Mouse (Mus musculus) cerebral cortex, adult 2 months (tissue): ENCODE measurements around the gene Zfp961.

ENCODE experiments used
- WGBS: fragments of 180-500 bp; shearing (Covaris S2); methylation state at CpG from one replicate; pipeline ENCODE4 v1.1.7; 2018; 5-methylcytosine and 5-hydroxymethylcytosine counted together

Zfp961 gene

GRCm38 (mm10) chr8:71950482-71951221 lies at the start of gene Zfp961:
Gene Zfp961 (plus strand): TSS chr8:71951038.
- WGBS, result 4% methylated on average over 34 of the region's 34 CpGs

DNA sequence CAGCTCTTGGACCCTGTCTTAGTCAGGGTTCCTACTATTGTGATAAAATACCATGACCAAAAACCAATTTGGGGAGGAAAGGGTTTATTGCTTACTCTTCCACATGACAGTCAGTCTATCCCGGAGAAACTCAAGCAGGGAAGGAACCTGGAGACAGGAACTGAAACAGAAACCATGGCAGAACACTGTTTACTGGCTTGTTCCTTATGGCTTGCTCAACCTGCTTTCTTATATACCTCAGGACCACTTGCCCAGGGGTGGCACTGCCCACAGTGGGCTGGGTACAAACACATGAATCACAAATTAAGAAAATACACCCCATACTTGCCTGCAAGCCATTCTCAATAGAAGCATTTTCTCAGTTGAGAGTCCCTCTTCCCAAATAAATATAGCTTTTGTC lies 47.8 kb upstream of the Zfp961 start:
- 58% methylated on average over 1 of the region's 1 CpGs for WGBS

DNA sequence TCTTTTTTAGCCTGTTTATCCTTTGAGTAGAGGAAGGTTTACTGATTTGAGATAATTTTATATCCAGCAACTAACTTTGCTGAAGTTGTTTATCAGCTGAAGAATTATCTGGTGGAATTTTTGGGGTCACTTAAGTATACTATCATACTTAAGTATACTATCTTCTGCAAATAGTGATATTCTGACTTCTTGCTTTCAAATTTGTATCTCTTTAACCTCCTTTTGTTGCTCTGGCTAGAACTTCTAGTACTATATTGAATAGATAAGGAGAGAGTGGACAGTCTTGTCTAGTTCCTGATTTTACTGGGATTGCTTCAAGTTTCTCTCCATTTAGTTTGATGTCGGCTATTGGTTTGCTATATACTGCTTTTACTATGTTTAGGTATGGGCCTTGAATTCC lies 44.0 kb upstream of the Zfp961 start:
- 93% methylated on average over 1 of the region's 1 CpGs for WGBS

DNA sequence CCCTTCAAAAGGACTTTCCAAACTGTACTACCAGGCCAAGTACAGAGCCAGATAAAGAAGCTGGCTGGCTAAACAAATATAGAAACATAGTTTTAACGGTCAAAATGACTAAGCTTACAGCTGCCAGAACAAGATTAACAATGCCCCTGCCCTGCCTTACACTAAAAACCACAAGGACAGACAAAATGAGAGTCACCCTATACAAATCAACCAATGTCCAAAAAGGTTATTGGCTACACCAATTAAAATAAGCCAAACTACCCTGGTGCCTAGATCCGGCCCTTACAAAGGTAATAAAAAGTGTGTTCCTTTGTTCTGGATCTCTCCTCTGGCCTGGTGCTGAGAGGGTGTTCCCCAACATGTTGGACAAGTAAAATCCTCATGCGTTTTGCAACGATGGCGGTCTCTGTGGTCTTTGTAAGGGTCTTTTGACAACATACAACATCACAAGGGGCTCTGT lies 43.0 kb upstream of the Zfp961 start:
- WGBS, result 87% methylated on average over 5 of the region's 5 CpGs

- WGBS, result 4% methylated on average over 47 of the region's 47 CpGs
These were observed 42.3 kb upstream of the Zfp961 start, which contains the start of the genes Zfp882 and Zfp617 for GRCm38 (mm10) chr8:71908309-71909261. Gene Zfp882 (plus strand): TSS chr8:71908608. Gene Zfp617 (plus strand): TSS chr8:71908635.

DNA sequence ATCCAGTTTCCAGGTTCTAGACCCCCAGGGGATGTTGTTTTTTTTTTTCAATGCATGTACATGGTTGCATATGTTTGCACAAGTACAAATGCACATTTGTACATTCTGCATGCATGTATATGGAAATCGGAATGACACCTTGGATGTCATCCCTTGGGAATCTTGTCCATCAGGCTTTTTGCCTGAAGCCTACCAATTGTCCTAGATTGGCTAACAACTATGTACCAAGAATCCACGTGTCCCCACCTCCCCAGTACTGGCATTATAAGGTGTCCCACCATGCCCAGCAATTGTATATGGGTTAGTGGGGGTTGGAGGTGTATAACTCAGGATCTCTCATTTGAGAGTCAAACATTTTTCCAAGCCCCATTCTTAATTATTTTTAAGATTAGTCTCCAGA lies 38.6 kb upstream of the Zfp961 start:
- WGBS, result 87% methylated on average over 2 of the region's 2 CpGs

DNA sequence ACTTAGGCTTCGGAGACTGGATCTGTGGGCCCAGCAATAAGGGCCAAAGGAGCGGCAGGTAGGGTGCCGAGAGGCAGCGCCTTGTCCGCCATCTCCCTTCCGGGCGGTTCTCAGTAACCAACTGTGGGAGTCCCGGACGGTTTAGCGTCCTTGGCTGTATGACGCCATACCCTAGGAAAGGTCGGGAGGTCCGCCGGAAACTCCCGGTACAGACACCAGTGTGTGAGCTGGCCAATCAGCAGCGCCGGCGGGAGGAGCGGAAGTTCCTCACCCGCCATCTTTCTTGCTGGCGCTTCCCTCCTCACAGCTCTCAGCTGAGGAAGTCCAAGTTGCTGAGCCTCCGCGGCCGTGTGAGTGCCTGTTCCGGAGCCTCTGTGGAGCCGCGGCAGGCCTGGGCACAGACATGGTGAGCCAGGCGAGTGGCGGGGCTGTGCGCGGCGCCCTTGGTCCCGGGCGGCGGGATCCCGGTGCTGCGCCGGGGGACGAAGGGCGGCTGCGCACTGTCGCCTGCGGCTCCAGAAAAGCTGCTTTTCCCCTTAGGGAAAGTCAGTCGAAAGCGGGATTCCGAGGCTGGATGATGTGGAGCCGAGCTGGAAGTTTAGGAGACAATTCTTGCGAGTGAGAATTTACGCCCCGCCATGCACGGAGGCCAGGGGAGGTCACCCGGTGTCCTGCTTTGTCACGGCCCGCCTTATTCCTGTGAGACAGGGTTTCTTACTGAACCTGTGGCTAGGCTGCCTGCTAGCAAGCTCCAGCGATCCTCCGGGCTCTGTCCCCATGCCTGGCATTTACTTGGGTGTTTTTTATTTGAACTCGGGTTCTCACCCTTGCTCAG lies 28.1 kb upstream of the Zfp961 start:
- WGBS, result under 1% methylated on average over 57 of the region's 57 CpGs

- WGBS, result 98% methylated on average over 5 of the region's 5 CpGs
These were observed 25.0 kb upstream of the Zfp961 start for GRCm38 (mm10) chr8:71925791-71926190.

DNA sequence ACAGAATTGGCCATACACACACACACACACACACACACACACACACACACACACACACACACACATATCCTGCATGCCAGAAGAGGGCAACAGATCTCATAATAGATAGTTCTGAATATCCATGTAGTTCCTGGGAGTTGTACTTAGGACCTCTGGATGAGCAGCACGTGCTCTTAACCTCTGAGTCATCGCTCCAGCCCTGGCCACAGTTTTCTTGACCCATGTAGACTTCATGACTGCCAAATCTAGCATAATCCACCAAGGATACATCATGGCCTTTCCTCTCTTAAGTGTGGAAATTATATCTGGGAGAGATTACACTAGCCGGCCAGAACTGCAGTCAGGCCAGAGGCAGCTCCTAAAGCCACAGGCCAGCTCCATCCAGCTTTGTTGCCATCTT lies 24.3 kb upstream of the Zfp961 start:
- WGBS, result 99% methylated on average over 3 of the region's 3 CpGs

- WGBS, result 85% methylated on average over 2 of the region's 2 CpGs
These were observed 12.8 kb upstream of the Zfp961 start for GRCm38 (mm10) chr8:71938037-71938436.

GRCm38 (mm10) chr8:71940293-71941208 lies 10.3 kb upstream of the Zfp961 start:
- 83% methylated on average over 2 of the region's 2 CpGs for WGBS

- WGBS, result 78% methylated on average over 1 of the region's 1 CpGs
These were observed 9.1 kb upstream of the Zfp961 start for GRCm38 (mm10) chr8:71941776-71942175.

DNA sequence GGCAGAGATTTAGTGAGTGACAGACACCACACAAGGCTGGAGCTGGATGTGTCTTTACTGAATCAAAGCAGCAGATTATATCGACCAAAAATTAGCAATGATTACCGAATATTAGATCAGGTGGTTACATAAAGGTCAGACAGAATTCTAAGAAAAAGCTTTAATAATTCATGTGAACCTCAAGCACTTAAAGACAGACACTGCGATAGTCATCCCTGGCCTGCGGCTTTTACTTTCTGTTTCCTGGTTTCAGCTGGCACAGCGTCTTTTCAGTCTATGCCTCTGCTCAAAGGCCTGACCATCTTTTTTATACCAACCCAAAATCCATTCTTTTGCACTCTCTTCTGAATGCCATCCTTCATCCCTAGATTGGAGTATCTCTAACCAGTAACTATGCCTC lies 2.2 kb upstream of the Zfp961 start:
- 87% methylated on average over 5 of the region's 5 CpGs for WGBS

GRCm38 (mm10) chr8:71951436-71952161 lies 761 bp downstream of the Zfp961 start:
- 20% methylated on average over 14 of the region's 14 CpGs for WGBS

- WGBS, result 97% methylated on average over 1 of the region's 1 CpGs
These were observed 1.7 kb downstream of the Zfp961 start for GRCm38 (mm10) chr8:71952489-71952888.

DNA sequence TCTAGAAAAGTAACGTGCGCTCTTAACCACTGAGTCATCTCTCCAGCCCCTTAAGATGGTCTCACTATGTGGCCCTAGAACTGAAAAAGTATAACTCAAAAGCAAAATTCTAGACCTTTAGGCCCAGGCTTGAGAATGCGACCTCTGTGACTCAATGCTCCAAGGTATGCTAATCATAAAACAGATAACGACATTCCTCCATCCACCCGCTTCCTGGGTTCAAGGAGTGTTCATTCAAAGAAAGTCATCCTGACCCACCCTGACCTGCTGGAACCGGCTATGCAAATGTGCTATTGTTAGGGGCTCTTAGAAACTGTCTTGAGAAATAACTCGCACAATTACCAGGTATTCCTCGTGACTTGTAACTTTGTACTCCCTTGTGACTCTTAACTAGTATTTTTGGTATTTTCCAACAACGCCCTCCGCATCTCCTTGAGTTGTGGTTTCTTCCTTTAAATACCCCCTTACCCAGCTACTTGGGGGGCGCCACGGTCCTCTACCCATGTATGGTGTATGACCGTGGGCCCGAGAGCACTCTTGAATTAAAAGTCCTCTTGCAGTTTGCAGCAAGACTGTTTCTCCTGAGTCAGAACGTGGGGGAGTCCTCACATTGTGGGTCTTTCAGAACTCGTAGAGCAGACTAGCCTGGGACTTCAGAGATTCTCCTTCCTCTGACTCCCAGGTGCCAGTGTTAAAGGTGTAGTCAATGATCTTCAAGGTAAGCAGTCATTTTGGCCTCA lies 2.3 kb downstream of the Zfp961 start:
- WGBS, result 95% methylated on average over 16 of the region's 16 CpGs

DNA sequence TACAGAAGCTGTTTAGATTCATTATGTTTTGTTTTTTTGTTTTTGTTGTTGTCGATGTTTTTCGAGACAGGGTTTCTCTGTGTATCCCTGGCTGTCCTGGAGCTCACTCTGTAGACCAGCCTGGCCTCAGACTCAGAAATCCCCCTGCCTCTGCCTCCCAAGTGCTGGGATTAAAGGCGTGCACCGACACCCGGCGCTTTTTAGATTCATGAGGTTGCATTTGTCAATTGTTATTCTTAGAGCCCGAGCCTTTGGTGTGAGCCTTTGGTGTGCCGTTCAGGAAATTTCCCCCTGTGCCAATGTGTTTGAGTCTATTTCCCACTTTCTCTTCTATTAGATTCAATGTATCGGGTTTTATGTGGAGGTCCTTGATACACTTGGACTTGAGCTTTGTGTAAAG lies 3.8 kb downstream of the Zfp961 start:
- 98% methylated on average over 9 of the region's 9 CpGs for WGBS

DNA sequence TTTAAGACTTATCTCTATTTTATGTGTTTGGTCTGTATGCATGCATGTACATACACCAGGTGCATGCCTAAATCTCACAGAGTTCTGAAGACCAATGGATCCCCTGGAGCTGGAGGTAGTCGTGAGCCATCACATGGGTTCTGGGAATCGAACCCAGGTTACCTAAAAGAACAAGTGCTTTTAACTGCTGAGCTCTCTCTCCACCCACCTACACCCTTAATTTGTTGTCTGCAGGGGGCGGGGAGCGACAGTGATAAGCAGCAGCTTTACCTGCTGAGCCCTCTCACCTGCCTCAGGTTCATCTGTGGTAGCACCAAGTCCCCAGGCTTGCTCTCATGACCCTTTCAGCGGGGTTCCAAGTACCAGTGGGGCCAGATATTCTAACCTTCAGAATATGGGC lies 11.0 kb downstream of the Zfp961 start:
- WGBS, result 90% methylated on average over 5 of the region's 5 CpGs

- WGBS, result 88% methylated on average over 3 of the region's 3 CpGs
These were observed 13.2 kb downstream of the Zfp961 start for GRCm38 (mm10) chr8:71964051-71964450.
